Mouse (Mus musculus) urinary bladder, adult 2 months (tissue): ENCODE measurements around the gene Ift122. TPM values are rescaled to one million over a fixed set of nuclear protein-coding genes. Genes with fewer than 3 reads are reported as not detected.

Source experiments
- DNase-seq: peaks from one replicate; pipeline ENCODE4 v3.0.0; 2022; ENCODE audit warnings: low spot score
- polyA plus RNA-seq: library from polyadenylated mRNA; depleted of rRNA; stranded (reverse); fragments of >200 nt; gene quantifications from 2 replicates; pipeline ENCODE4 v1.2.3, GENCODE M21; 2012

Ift122 gene
- polyA plus RNA-seq, 1 experiment: 12.8 TPM

- DNase-seq: no peak
Measured at GRCm38 (mm10) chr6:115926416-115926815, 73.1 kb downstream of the Ift122 start.

GRCm38 (mm10) chr6:115927292-115928242, 74.3 kb downstream of the Ift122 start:
- DNase-seq: no peak

- no peak for DNase-seq
Measured at GRCm38 (mm10) chr6:115930018-115930417, 76.7 kb downstream of the Ift122 start.

- DNase-seq: no peak
Measured at GRCm38 (mm10) chr6:115931639-115932038, 78.4 kb downstream of the Ift122 start, which contains the start of gene Rho. Rho (plus strand) TSS chr6:115931748.

- no peak for DNase-seq
Measured at GRCm38 (mm10) chr6:115932391-115932790, 79.1 kb downstream of the Ift122 start.

- no peak for DNase-seq
Measured at GRCm38 (mm10) chr6:115935544-115935943, 82.3 kb downstream of the Ift122 start.

GRCm38 (mm10) chr6:115938011-115938410, 84.7 kb downstream of the Ift122 start:
- DNase-seq: no peak

- no peak for DNase-seq
Measured at GRCm38 (mm10) chr6:115938798-115939197, 85.5 kb downstream of the Ift122 start.

- DNase-seq: no peak
Measured at GRCm38 (mm10) chr6:115940603-115941002, 87.3 kb downstream of the Ift122 start.

- DNase-seq: no peak
Measured at GRCm38 (mm10) chr6:115941128-115941527, 87.9 kb downstream of the Ift122 start.

- no peak for DNase-seq
Measured at GRCm38 (mm10) chr6:115943498-115944427, 90.5 kb downstream of the Ift122 start.

- no peak for DNase-seq
Measured at GRCm38 (mm10) chr6:115944638-115945037, 91.4 kb downstream of the Ift122 start, which contains the start of gene H1foo. H1foo (plus strand) TSS chr6:115944938.

- no peak for DNase-seq
Measured at GRCm38 (mm10) chr6:115945633-115946032, 92.4 kb downstream of the Ift122 start.

- no peak for DNase-seq
Measured at GRCm38 (mm10) chr6:115946389-115946788, 93.1 kb downstream of the Ift122 start.

- DNase-seq: no peak
Measured at GRCm38 (mm10) chr6:115954506-115955074, 101.3 kb downstream of the Ift122 start.

GRCm38 (mm10) chr6:115955169-115955568, 101.9 kb downstream of the Ift122 start:
- DNase-seq: no peak

- no peak for DNase-seq
Measured at GRCm38 (mm10) chr6:115955664-115956063, 102.4 kb downstream of the Ift122 start.

- no peak for DNase-seq
Measured at GRCm38 (mm10) chr6:115956418-115956921, 103.2 kb downstream of the Ift122 start.

GRCm38 (mm10) chr6:115956922-115957601, 103.8 kb downstream of the Ift122 start:
- DNase-seq: no peak

- no peak for DNase-seq
Measured at GRCm38 (mm10) chr6:115957681-115958080, 104.4 kb downstream of the Ift122 start.

- no peak for DNase-seq
Measured at GRCm38 (mm10) chr6:115958445-115958844, 105.2 kb downstream of the Ift122 start.
